Mouse (Mus musculus) hindbrain, embryonic 14.5 days (tissue): ENCODE measurements at regions not wholly inside any gene's neighbourhood (a gene's known extent, or its start where the extent isn't known, plus 50 kb on each side); places are given as distances from the start of the nearest gene placed in this dataset.
A peak's percentile ranks its signal among the peaks of the same experiment; 100 is the strongest.

Experiments
- ATAC-seq: fragments of 200-750 bp; cut with Nextera tagmentation; 2 replicates; pipeline ENCODE4 v1.8.0; 2017; ENCODE audit warnings: moderate number of reproducible peaks, mild to moderate bottlenecking, moderate TSS enrichment, moderate library complexity; ENCODE audit not compliant: low FRiP score
- DNase-seq: peaks from one replicate; pipeline ENCODE4 v3.0.0-alpha.2; 2015; ENCODE audit warnings: low spot score
- H3K27ac ChIP-seq: fragments of 300-500 bp; sonication (generic); 2 replicates; pipeline ENCODE4 v1.5.1; 2014; ENCODE audit warnings: mild to moderate bottlenecking, moderate library complexity
- H3K27me3 ChIP-seq: fragments of 300-500 bp; sonication (generic); 2 replicates; pipeline ENCODE4 v1.6.1; 2014; ENCODE audit warnings: mild to moderate bottlenecking, low read length, mixed read lengths; ENCODE audit not compliant: control insufficient read depth, insufficient read depth
- H3K36me3 ChIP-seq: fragments of 300-500 bp; sonication (generic); replicated peaks from 2 replicates; pipeline ENCODE4 v1.6.1; 2014; ENCODE audit not compliant: control insufficient read depth, insufficient read depth
- H3K4me1 ChIP-seq: fragments of 300-500 bp; sonication (generic); replicated peaks from 2 replicates; pipeline ENCODE4 v1.6.1; 2014; ENCODE audit warnings: antibody characterized with exemption, low read length, mixed read lengths; ENCODE audit not compliant: control insufficient read depth, insufficient read depth
- H3K4me2 ChIP-seq: fragments of 300-500 bp; sonication (generic); replicated peaks from 2 replicates; pipeline ENCODE4 v1.6.1; 2014; ENCODE audit warnings: mild to moderate bottlenecking, moderate library complexity
- H3K4me3 ChIP-seq: fragments of 300-500 bp; sonication (generic); replicated peaks from 2 replicates; pipeline ENCODE4 v1.5.1; 2014; ENCODE audit warnings: mild to moderate bottlenecking, low read length
- H3K9ac ChIP-seq: fragments of 300-500 bp; sonication (generic); 2 replicates; pipeline ENCODE4 v1.6.1; 2014
- H3K9me3 ChIP-seq: fragments of 300-500 bp; sonication (generic); 2 replicates; pipeline ENCODE4 v1.6.1; 2016; ENCODE audit warnings: low read length; ENCODE audit not compliant: control insufficient read depth
- WGBS: fragments of 180-500 bp; shearing (Covaris S2); extraction: QIAGEN DNeasy Blood & Tissue Kit; methylation state at CpG from one replicate; pipeline ENCODE4 v1.1.7; 2014; 5-methylcytosine and 5-hydroxymethylcytosine counted together

- WGBS, result 66% methylated on average over 8 of the region's 8 CpGs
- Histone ChIP-seq H3K9me3 (no peaks in the 10 kb centered on the region), H3K9ac (no peak overlapping the region), H3K27ac (no peak overlapping the region), H3K4me2 (no peak overlapping the region), H3K4me3 (no peak overlapping the region), H3K27me3 (no peaks in the 10 kb centered on the region), H3K4me1 (no peaks in the 10 kb centered on the region; the same call in 1 of the 2 replicates), H3K36me3 (no peaks in the 10 kb centered on the region)
- ATAC-seq, result no peak
- no peak for DNase-seq
These were observed 94.0 kb upstream of the Hmcn1 start for GRCm38 (mm10) chr1:151087151-151087660.

GRCm38 (mm10) chr1:151087811-151088511, 94.4 kb upstream of the Gm47985 start:
- Histone ChIP-seq H3K36me3 (no peaks in the 10 kb centered on the region), H3K4me1 (no peaks in the 10 kb centered on the region; the same call in 1 of the 2 replicates), H3K4me2 (no peak overlapping the region), H3K27me3 (no peaks in the 10 kb centered on the region), H3K27ac (no peak overlapping the region), H3K4me3 (no peak overlapping the region), H3K9ac (no peak overlapping the region), H3K9me3 (no peaks in the 10 kb centered on the region)
- WGBS, result 68% methylated on average over 14 of the region's 14 CpGs
- no peak for DNase-seq
- ATAC-seq, result no peak

GRCm38 (mm10) chr1:151088535-151089125, 93.7 kb upstream of the Gm47985 start:
- no peaks in the 10 kb centered on the region for H3K36me3 ChIP-seq
- H3K27me3 ChIP-seq, result no peaks in the 10 kb centered on the region
- H3K4me1 ChIP-seq, result no peaks in the 10 kb centered on the region; the same call in 1 of the 2 replicates
- H3K4me2 ChIP-seq, result no peak overlapping the region
- no peaks in the 10 kb centered on the region for H3K9me3 ChIP-seq
- ATAC-seq (no peak), DNase-seq (no peak)
- H3K27ac ChIP-seq, result no peak overlapping the region
- WGBS, result 65% methylated on average over 11 of the region's 11 CpGs
- no peak overlapping the region for H3K9ac ChIP-seq
- no peak overlapping the region for H3K4me3 ChIP-seq

GRCm38 (mm10) chr1:151092035-151092434, 90.3 kb upstream of the Gm47985 start:
- H3K36me3 ChIP-seq, result no peaks in the 10 kb centered on the region
- 56% methylated on average over 4 of the region's 4 CpGs for WGBS
- DNase-seq, result no peak
- no peak overlapping the region for H3K4me2 ChIP-seq
- H3K9ac ChIP-seq, result no peak overlapping the region
- H3K27ac ChIP-seq, result no peak overlapping the region
- H3K4me1 ChIP-seq, result peaks cover 12% of the 10 kb centered on the region
- H3K27me3 ChIP-seq, result no peaks in the 10 kb centered on the region
- no peaks in the 10 kb centered on the region for H3K9me3 ChIP-seq
- H3K4me3 ChIP-seq, result no peak overlapping the region
- ATAC-seq, result no peak

- no peaks in the 10 kb centered on the region for H3K36me3 ChIP-seq
- no peak overlapping the region for H3K4me3 ChIP-seq
- DNase-seq (no peak), ATAC-seq (peak; percentile 47; the same call in 1 of the 2 replicates)
- H3K27me3 ChIP-seq, result no peaks in the 10 kb centered on the region
- H3K4me1 ChIP-seq, result peaks cover 12% of the 10 kb centered on the region
- 56% methylated on average over 10 of the region's 10 CpGs for WGBS
- H3K9ac ChIP-seq, result no peak overlapping the region
- H3K27ac ChIP-seq, result no peak overlapping the region
- H3K9me3 ChIP-seq, result no peaks in the 10 kb centered on the region
- peak overlapping the region; percentile 27; the same call in 1 of the 2 replicates for H3K4me2 ChIP-seq
These were observed 86.8 kb upstream of the Gm47985 start for GRCm38 (mm10) chr1:151095344-151096050.

- WGBS, result 18% methylated on average over 9 of the region's 9 CpGs
- no peaks in the 10 kb centered on the region for H3K27me3 ChIP-seq
- no peak for DNase-seq
- ATAC-seq, result no peak
- no peak overlapping the region for H3K4me3 ChIP-seq
- peak overlapping the region; percentile 27; the same call in 1 of the 2 replicates for H3K4me2 ChIP-seq
- H3K36me3 ChIP-seq, result no peaks in the 10 kb centered on the region
- peaks cover 12% of the 10 kb centered on the region for H3K4me1 ChIP-seq
- H3K27ac ChIP-seq, result no peak overlapping the region
- H3K9me3 ChIP-seq, result no peaks in the 10 kb centered on the region
- no peak overlapping the region for H3K9ac ChIP-seq
These were observed 86.3 kb upstream of the Gm47985 start for GRCm38 (mm10) chr1:151096079-151096478.

GRCm38 (mm10) chr1:151097506-151097905, 84.8 kb upstream of the Gm47985 start:
- Histone ChIP-seq H3K4me3 (no peak overlapping the region), H3K9ac (no peak overlapping the region), H3K27me3 (no peaks in the 10 kb centered on the region), H3K27ac (no peak overlapping the region), H3K9me3 (no peaks in the 10 kb centered on the region), H3K36me3 (no peaks in the 10 kb centered on the region), H3K4me1 (peaks cover 12% of the 10 kb centered on the region), H3K4me2 (no peak overlapping the region)
- ATAC-seq (no peak), DNase-seq (no peak)
- WGBS, result 100% methylated on average over 1 of the region's 1 CpGs

GRCm38 (mm10) chr1:151098763-151099162, 83.6 kb upstream of the Gm47985 start:
- no peak for ATAC-seq
- 94% methylated on average over 1 of the region's 1 CpGs for WGBS
- H3K27ac ChIP-seq, result no peak overlapping the region

More at GRCm38 (mm10) chr1:151098763-151099162, 83.6 kb upstream of the Gm47985 start:
- Histone ChIP-seq H3K4me3 (no peak overlapping the region), H3K4me2 (no peak overlapping the region), H3K4me1 (peaks cover 12% of the 10 kb centered on the region), H3K9me3 (no peaks in the 10 kb centered on the region), H3K9ac (no peak overlapping the region), H3K36me3 (no peaks in the 10 kb centered on the region), H3K27me3 (no peaks in the 10 kb centered on the region)
- no peak for DNase-seq
